Comparison of ENCODE assay signal across 9 mouse cellular contexts in the genomic region with DNA sequence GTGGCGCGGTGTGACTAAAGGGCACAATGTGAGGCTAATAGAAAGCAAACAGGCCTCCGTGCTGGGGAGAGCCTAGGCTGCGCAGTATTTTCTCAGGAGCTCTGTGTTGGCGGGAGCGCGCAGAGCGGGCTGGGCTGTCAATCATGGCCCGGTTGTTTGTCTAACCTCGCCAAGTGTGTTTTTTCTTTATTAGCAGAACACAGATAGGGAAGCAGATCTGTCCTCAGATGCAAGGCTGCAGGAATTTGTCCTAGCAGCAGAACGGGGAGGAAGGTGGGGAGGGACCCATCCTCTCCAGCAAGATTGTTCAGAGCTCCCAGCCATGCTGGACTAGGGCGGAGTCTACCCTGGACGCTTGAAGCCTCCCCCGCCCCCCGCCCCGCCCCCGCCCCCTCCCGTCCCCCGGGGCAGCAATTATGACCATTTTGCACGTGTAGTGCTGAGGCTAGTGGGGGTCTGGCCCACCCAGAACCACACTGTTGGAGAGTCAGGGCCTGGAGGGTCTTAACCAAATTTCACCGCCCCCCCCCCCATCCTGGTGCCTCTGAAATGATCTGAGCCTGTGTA. TPM values are rescaled to one million over a fixed set of nuclear protein-coding genes. Genes with fewer than 3 reads are reported as not detected.
DNase-seq lines count a peak whose midpoint lies in the region; ATAC-seq lines count a peak whose summit lies in the region.
"Had no signal": no experiment of that assay in that cellular context is flagged by ENCODE, and none has a peak within 500 bp of the region (broad histone marks: within the 10 kb centered on the region; RNA-seq: fewer than 3 reads in every experiment).

No protein-coding gene starts in this region.

- 2% methylated on average over 20 of the region's 21 CpGs for WGBS in heart, embryonic 11.5 days (ENCODE audit: insufficient replicate concordance)
- WGBS in hindbrain, embryonic 12.5 days: 2% methylated on average over 19 of the region's 21 CpGs
- WGBS in midbrain, embryonic 14.5 days: under 1% methylated on average over 21 of the region's 21 CpGs

- peak overlapping the region; percentile 42 for H3K4me3 ChIP-seq in heart, embryonic 11.5 days (ENCODE audit: low read depth, low read length)
- H3K4me3 ChIP-seq in hindbrain, embryonic 12.5 days: peak overlapping the region; percentile 30
- peak overlapping the region; percentile 32 for H3K4me3 ChIP-seq in midbrain, embryonic 14.5 days (replicated peaks; ENCODE audit: low read depth, low read length)

- H3K9ac ChIP-seq in heart, embryonic 11.5 days (ENCODE audit: low read depth, low read length): peak overlapping the region; percentile 57; the same call in 1 of the 2 replicates
- peak overlapping the region; percentile 53 for H3K9ac ChIP-seq in hindbrain, embryonic 12.5 days
- peak overlapping the region; percentile 47; the same call in 1 of the 2 replicates for H3K9ac ChIP-seq in midbrain, embryonic 14.5 days (replicated peaks; ENCODE audit: low read length)

- H3K27ac ChIP-seq in heart, embryonic 11.5 days (ENCODE audit: low read depth, low read length): no peak overlapping the region
- H3K27ac ChIP-seq in hindbrain, embryonic 12.5 days: no peak overlapping the region
- no peak overlapping the region; the same call in 1 of the 2 replicates for H3K27ac ChIP-seq in midbrain, embryonic 14.5 days (replicated peaks; ENCODE audit: low read depth, low read length)

- DNase-seq in heart, postnatal 10 days: no peak
- peak; percentile 7 for DNase-seq in Muller cell, postnatal 12 days (ENCODE audit: inconsistent ontology term)
- peak; percentile 74 for DNase-seq in midbrain, embryonic 14.5 days
- no peak for DNase-seq in ovary, postnatal 14 days (ENCODE audit: low spot score)
- no peak for DNase-seq in frontal cortex, postnatal 10 days (ENCODE audit: low spot score in 2 of 2)
- DNase-seq in B cell, adult 2 months: no peak

- no peaks in the 10 kb centered on the region for H3K4me1 ChIP-seq in heart, embryonic 11.5 days (ENCODE audit: control insufficient read depth, insufficient read depth, low read length)
- H3K4me1 ChIP-seq in hindbrain, embryonic 12.5 days: peaks cover 5% of the 10 kb centered on the region; the same call in 1 of the 2 replicates
- H3K4me1 ChIP-seq in midbrain, embryonic 14.5 days (ENCODE audit: control insufficient read depth, insufficient read depth, low read length): peaks cover 7% of the 10 kb centered on the region

- ATAC-seq in heart, embryonic 11.5 days (replicated peaks; ENCODE audit: insufficient number of reproducible peaks, low FRiP score, low TSS enrichment): 0 out of 2 replicates have a peak, but pooled peaks have one; percentile 66
- peak; percentile 76 for ATAC-seq in hindbrain, embryonic 12.5 days (ENCODE audit: low FRiP score)
- peak; percentile 63; the same call in 1 of the 2 replicates for ATAC-seq in midbrain, embryonic 14.5 days (ENCODE audit: low FRiP score, low TSS enrichment)

- no peaks in the 10 kb centered on the region for H3K36me3 ChIP-seq in heart, embryonic 11.5 days (ENCODE audit: control insufficient read depth, insufficient read depth, low read length)
- no peaks in the 10 kb centered on the region for H3K36me3 ChIP-seq in hindbrain, embryonic 12.5 days
- H3K36me3 ChIP-seq in midbrain, embryonic 14.5 days (ENCODE audit: control insufficient read depth, insufficient read depth, low read length): no peaks in the 10 kb centered on the region

- no peaks in the 10 kb centered on the region for H3K9me3 ChIP-seq in heart, embryonic 11.5 days (replicated peaks; ENCODE audit: control insufficient read depth, low read length)
- H3K9me3 ChIP-seq in hindbrain, embryonic 12.5 days (replicated peaks): no peaks in the 10 kb centered on the region
- H3K9me3 ChIP-seq in midbrain, embryonic 14.5 days (ENCODE audit: control insufficient read depth, low read length): no peaks in the 10 kb centered on the region

- peaks cover 10% of the 10 kb centered on the region; the same call in 1 of the 2 replicates for H3K27me3 ChIP-seq in heart, embryonic 11.5 days (ENCODE audit: control insufficient read depth, insufficient read depth, low read length)
- H3K27me3 ChIP-seq in hindbrain, embryonic 12.5 days: peaks cover 8% of the 10 kb centered on the region
- H3K27me3 ChIP-seq in midbrain, embryonic 14.5 days (ENCODE audit: control insufficient read depth, insufficient read depth, low read length): no peaks in the 10 kb centered on the region

- H3K4me2 ChIP-seq in heart, embryonic 11.5 days: peak overlapping the region; percentile 62
- peak overlapping the region; percentile 50 for H3K4me2 ChIP-seq in hindbrain, embryonic 12.5 days (replicated peaks)
- peak overlapping the region; percentile 56 for H3K4me2 ChIP-seq in midbrain, embryonic 14.5 days (ENCODE audit: low read length)

- intact Hi-C loops in heart, postnatal 10 days (cut with DNase I): no loop called here

RNA-seq across cellular contexts. Expression of gene Barx1, which starts 43.7 kb away (rescaled TPM):
- 2.0 and 3.2 TPM in 2 replicates for polyA plus RNA-seq in heart, embryonic 11.5 days (2014; fragmentation: Nextera tagmentation; extraction: Ambion mirVana)
- not detected for total RNA-seq in heart, postnatal 10 days (2021)
- polyA plus RNA-seq in hindbrain, embryonic 12.5 days (2016; fragmentation: Nextera tagmentation; extraction: Ambion mirVana): 5.6 and 5.7 TPM in 2 replicates
- polyA plus RNA-seq in midbrain, embryonic 14.5 days (2014; fragmentation: Nextera tagmentation; extraction: Ambion mirVana): not detected in 2 replicates
- total RNA-seq: left cerebral cortex, postnatal 10 days had no signal

Comparison
In these comparisons a context has a peak if more than half of its experiments do, and no peak if none do; other contexts are left out.
1. DNase-seq: peak in Muller cell, postnatal 12 days (single experiment) and midbrain, embryonic 14.5 days (single experiment); none in heart, postnatal 10 days (0 of 2), ovary, postnatal 14 days (single experiment), frontal cortex, postnatal 10 days (0 of 2) and B cell, adult 2 months (0 of 2).
2. Peak in every context shown above with its lines, with median percentiles within 50 percentile points of each other: ATAC-seq, H3K4me2 ChIP-seq, H3K4me3 ChIP-seq and H3K9ac ChIP-seq.